In genomic region chr9:112186336-112187305, GRCm38 (mm10) we compare ENCODE assay signal across 9 mouse cellular contexts. TPM values are rescaled to one million over a fixed set of nuclear protein-coding genes. Genes with fewer than 3 reads are reported as not detected.
DNase-seq lines count a peak whose midpoint lies in the region; ATAC-seq and TF ChIP-seq lines count a peak whose summit lies in the region.
"Had no signal": no experiment of that assay in that cellular context is flagged by ENCODE, and none has a peak within 500 bp of the region (broad histone marks: within the 10 kb centered on the region; RNA-seq: fewer than 3 reads in every experiment).

No protein-coding gene starts in this region.

- H3K27me3 ChIP-seq in heart, embryonic 14.5 days (ENCODE audit: control insufficient read depth, insufficient read depth, low read length): no peaks in the 10 kb centered on the region
- 0 out of 2 replicates have a peak, but pooled peaks cover 4% of the 10 kb centered on the region for H3K27me3 ChIP-seq in embryonic facial prominence, embryonic 11.5 days (ENCODE audit: control insufficient read depth, insufficient read depth, low read length)
- no peaks in the 10 kb centered on the region for H3K27me3 ChIP-seq in limb, embryonic 14.5 days (ENCODE audit: control insufficient read depth, insufficient read depth, low read length)

- H3K4me1 ChIP-seq in heart, embryonic 14.5 days (ENCODE audit: control insufficient read depth in 2 of 2, insufficient read depth in 2 of 2, low read length in 2 of 2): peaks cover 7 to 8% of the 10 kb centered on the region in 2 experiments
- H3K4me1 ChIP-seq in embryonic facial prominence, embryonic 11.5 days (ENCODE audit: control insufficient read depth, insufficient read depth, low read length): no peaks in the 10 kb centered on the region
- H3K4me1 ChIP-seq in limb, embryonic 14.5 days (ENCODE audit: control insufficient read depth, insufficient read depth, low read length): peaks cover 7% of the 10 kb centered on the region; the same call in 1 of the 2 replicates
- H3K4me1 ChIP-seq in olfactory bulb, adult 2 months (ENCODE audit: control insufficient read depth, insufficient read depth, low read length): peaks cover 20% of the 10 kb centered on the region

- intact Hi-C loops in heart, postnatal 36 days (cut with DNase I): no loop called here

- H3K4me3 ChIP-seq in heart, embryonic 14.5 days (ENCODE audit: control insufficient read depth in 1 of 2, insufficient read depth in 1 of 2, low read depth in 1 of 2, low read length in 2 of 2): peak overlapping the region in 1 of 2 experiments; percentile 6; a peak in 1 of 4 replicates
- no peak overlapping the region for H3K4me3 ChIP-seq in embryonic facial prominence, embryonic 11.5 days (ENCODE audit: low read depth, low read length)
- no peak overlapping the region for H3K4me3 ChIP-seq in limb, embryonic 14.5 days (replicated peaks; ENCODE audit: low read length)
- peak overlapping the region; percentile 49 for H3K4me3 ChIP-seq in olfactory bulb, adult 2 months (ENCODE audit: insufficient read depth, low read depth, low read length)
- H3K4me3 ChIP-seq: erythroblast, embryonic 14.5 days had no signal

- TF ChIP-seq POLR2A in limb, embryonic 14.5 days (IDR thresholded peaks at IDR 0.05; ENCODE audit: borderline replicate concordance, extremely low read depth, insufficient read depth, insufficient read length): no peak
- no peak for TF ChIP-seq POLR2A in olfactory bulb, adult 2 months (IDR thresholded peaks at IDR 0.05; ENCODE audit: insufficient read depth, low read depth, low read length)

- no peak for ATAC-seq in heart, embryonic 14.5 days (ENCODE audit: insufficient number of reproducible peaks, insufficient read depth, low FRiP score, low read depth)
- no peak for ATAC-seq in embryonic facial prominence, embryonic 11.5 days (replicated peaks; ENCODE audit: insufficient number of reproducible peaks, low FRiP score, low TSS enrichment, low read depth)
- ATAC-seq in limb, embryonic 14.5 days (ENCODE audit: low FRiP score, low read depth): 0 out of 2 replicates have a peak, but pooled peaks have one; percentile 38

- 17% methylated on average over 14 of the region's 14 CpGs for WGBS in heart, embryonic 14.5 days
- 9% methylated on average over 14 of the region's 14 CpGs for WGBS in embryonic facial prominence, embryonic 11.5 days
- WGBS in limb, embryonic 14.5 days: 22% methylated on average over 14 of the region's 14 CpGs
- WGBS in olfactory bulb, adult 2 months: 11% methylated on average over 14 of the region's 14 CpGs

- H3K9me3 ChIP-seq in heart, embryonic 14.5 days (ENCODE audit: control insufficient read depth, low read length): no peaks in the 10 kb centered on the region
- no peaks in the 10 kb centered on the region for H3K9me3 ChIP-seq in embryonic facial prominence, embryonic 11.5 days (replicated peaks; ENCODE audit: control insufficient read depth, low read length)
- no peaks in the 10 kb centered on the region for H3K9me3 ChIP-seq in limb, embryonic 14.5 days (ENCODE audit: control insufficient read depth, low read length)

- no peak for DNase-seq in heart, postnatal 36 days
- DNase-seq in embryonic facial prominence, embryonic 11.5 days (ENCODE audit: low spot score): peak; percentile 40
- DNase-seq in limb, embryonic 14.5 days (ENCODE audit: low spot score): peak; percentile 32
- DNase-seq in Muller cell, postnatal 12 days (ENCODE audit: inconsistent ontology term): no peak
- DNase-seq in cerebellum, adult 8-10 months: no peak
- DNase-seq in layer of hippocampus, postnatal 10 days (ENCODE audit: low spot score in 2 of 2): no peak

- H3K4me2 ChIP-seq in heart, embryonic 14.5 days (ENCODE audit: low read length): peak overlapping the region; percentile 37
- peak overlapping the region; percentile 34 for H3K4me2 ChIP-seq in embryonic facial prominence, embryonic 11.5 days (ENCODE audit: low read depth, low read length)
- peak overlapping the region; percentile 26 for H3K4me2 ChIP-seq in limb, embryonic 14.5 days (replicated peaks; ENCODE audit: low read depth, low read length, severe bottlenecking)

- no peaks in the 10 kb centered on the region for H3K36me3 ChIP-seq in heart, embryonic 14.5 days (ENCODE audit: control insufficient read depth, insufficient read depth, low read length)
- H3K36me3 ChIP-seq in embryonic facial prominence, embryonic 11.5 days (replicated peaks; ENCODE audit: control insufficient read depth, insufficient read depth, low read depth, low read length): no peaks in the 10 kb centered on the region
- H3K36me3 ChIP-seq in limb, embryonic 14.5 days (ENCODE audit: control insufficient read depth, insufficient read depth, low read length): no peaks in the 10 kb centered on the region

- H3K9ac ChIP-seq in heart, embryonic 14.5 days (ENCODE audit: low read length): no peak overlapping the region
- no peak overlapping the region; the same call in 1 of the 2 replicates for H3K9ac ChIP-seq in embryonic facial prominence, embryonic 11.5 days (replicated peaks; ENCODE audit: low read length)
- no peak overlapping the region for H3K9ac ChIP-seq in limb, embryonic 14.5 days (ENCODE audit: low read depth, low read length, severe bottlenecking)

- no peak overlapping the region for H3K27ac ChIP-seq in heart, embryonic 14.5 days (replicated peaks in 1 of 2; ENCODE audit: control insufficient read depth in 1 of 2, insufficient read depth in 1 of 2, low read depth in 2 of 2, low read length in 2 of 2)
- no peak overlapping the region for H3K27ac ChIP-seq in embryonic facial prominence, embryonic 11.5 days (replicated peaks; ENCODE audit: low read depth, low read length)
- no peak overlapping the region for H3K27ac ChIP-seq in limb, embryonic 14.5 days (replicated peaks; ENCODE audit: low read depth, low read length)
- H3K27ac ChIP-seq in olfactory bulb, adult 2 months (ENCODE audit: insufficient read depth, low read depth, low read length): peak overlapping the region; percentile 97

- TF ChIP-seq CTCF in olfactory bulb, adult 2 months (IDR thresholded peaks at IDR 0.05; ENCODE audit: insufficient read depth, low read depth, low read length): no peak

RNA-seq across cellular contexts. Expression of gene Arpp21, which starts 49.1 kb away (rescaled TPM):
- 4.7 and 5.6 TPM in 2 replicates for polyA plus RNA-seq in heart, embryonic 14.5 days (2014; fragmentation: Nextera tagmentation; extraction: Ambion mirVana)
- 1 to 10 TPM in 1 of 2 experiments, under 1 TPM in 1; 0.78 to 1.9 TPM for total RNA-seq in heart, postnatal 36 days (2021)
- 3.1 and 3.6 TPM in 2 replicates for polyA plus RNA-seq in embryonic facial prominence, embryonic 11.5 days (2014; fragmentation: Nextera tagmentation; extraction: Ambion mirVana)
- polyA plus RNA-seq in limb, embryonic 14.5 days (2012; rRNA removed): 28.3 and 31.8 TPM in 2 replicates
- polyA plus RNA-seq in limb, embryonic 14.5 days (2014; fragmentation: Nextera tagmentation; extraction: Ambion mirVana): 16.0 and 23.6 TPM in 2 replicates
- polyA plus RNA-seq in olfactory bulb, adult 2 months (2012; ENCODE audit: insufficient read depth, insufficient read length, low replicate concordance, missing spikeins): 229 and 639 TPM in 2 replicates
- total RNA-seq in layer of hippocampus, postnatal 10 days (2021): 100 to 1,000 TPM; 313 to 386 TPM

Comparison
In these comparisons a context has a peak if more than half of its experiments do, and no peak if none do; other contexts are left out.
1. DNase-seq: peak in embryonic facial prominence, embryonic 11.5 days (single experiment) and limb, embryonic 14.5 days (single experiment); none in heart, postnatal 36 days (0 of 2), Muller cell, postnatal 12 days (single experiment), cerebellum, adult 8-10 months (single experiment) and layer of hippocampus, postnatal 10 days (0 of 2).
2. Peak in every context shown above with its lines, with median percentiles within 50 percentile points of each other: H3K4me2 ChIP-seq.